Mouse (Mus musculus): ENCODE results near the gene Acoxl.

Acoxl gene

DNA sequence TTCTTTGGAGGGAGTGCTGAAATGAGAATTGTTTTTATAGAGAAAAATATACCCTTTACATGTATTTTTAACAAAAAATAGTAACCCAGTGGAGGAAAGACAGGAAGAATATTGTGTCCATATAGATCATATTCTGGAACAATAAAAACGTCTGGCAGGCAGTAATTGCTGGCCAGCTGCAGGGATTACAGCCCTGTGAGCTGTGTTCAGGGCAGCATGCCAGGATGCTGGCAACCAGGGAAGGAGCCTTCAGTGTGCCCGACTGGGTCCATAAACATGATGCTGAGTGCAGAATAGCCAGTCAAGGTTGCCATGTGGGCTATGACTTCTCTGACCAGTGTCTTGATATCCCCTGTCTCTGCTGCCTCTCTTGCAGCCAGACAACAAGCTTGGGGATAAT lies 122.5 kb downstream of the Acoxl start:
- no peak for DNase-seq

DNA sequence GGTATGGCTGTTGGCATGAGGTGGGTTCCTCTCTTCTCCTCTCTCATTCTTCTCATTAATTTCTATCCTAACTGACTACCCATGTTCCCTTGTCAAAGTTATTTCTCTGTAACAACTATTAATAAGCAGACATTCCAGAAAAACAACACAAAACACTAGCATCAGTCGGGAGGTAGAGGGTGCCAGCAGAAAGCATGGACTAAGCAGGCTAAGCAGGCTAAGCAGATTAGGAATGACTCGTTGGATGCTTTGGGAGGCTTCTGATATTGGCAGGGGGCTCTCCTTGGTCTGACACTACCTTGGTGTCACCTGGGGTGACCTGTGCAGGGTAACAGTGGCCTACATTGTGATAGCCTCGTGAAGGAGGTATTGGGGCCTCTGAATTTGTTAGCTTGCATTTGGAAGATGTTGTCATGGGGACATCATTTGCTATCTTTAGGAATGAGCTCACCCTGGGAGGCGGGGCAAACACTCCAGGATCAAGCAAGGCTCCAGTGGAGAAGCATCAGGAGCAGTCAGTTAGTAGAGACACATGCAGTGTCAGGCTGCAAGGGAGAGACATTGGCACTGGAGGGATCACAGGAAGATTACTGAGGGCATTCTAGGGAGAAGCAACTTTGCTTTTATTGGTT lies 123.2 kb downstream of the Acoxl start:
- DNase-seq, result no peak

- no peak for DNase-seq
These were observed 130.3 kb downstream of the Acoxl start for GRCm38 (mm10) chr2:127968944-127969343.

DNA sequence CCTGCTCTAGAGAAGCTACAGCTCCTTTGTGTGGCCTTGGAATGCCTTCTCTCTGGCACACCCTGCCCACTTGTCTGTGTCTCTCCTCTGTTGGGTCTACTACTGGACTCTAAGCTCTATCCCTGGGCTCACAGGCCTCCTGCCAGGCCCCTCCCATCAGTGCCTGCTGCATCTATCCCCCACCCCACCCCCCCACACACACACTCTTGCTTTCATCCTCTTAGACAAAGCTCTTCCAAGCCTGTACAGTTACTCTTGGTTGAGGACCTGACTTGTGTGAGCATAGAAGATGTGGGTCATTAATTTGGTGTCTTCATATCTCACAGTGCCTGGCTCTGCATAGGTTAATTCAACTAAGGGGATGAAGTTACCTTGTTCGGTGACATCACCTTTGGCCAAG lies 137.6 kb downstream of the Acoxl start:
- no peak for DNase-seq

DNA sequence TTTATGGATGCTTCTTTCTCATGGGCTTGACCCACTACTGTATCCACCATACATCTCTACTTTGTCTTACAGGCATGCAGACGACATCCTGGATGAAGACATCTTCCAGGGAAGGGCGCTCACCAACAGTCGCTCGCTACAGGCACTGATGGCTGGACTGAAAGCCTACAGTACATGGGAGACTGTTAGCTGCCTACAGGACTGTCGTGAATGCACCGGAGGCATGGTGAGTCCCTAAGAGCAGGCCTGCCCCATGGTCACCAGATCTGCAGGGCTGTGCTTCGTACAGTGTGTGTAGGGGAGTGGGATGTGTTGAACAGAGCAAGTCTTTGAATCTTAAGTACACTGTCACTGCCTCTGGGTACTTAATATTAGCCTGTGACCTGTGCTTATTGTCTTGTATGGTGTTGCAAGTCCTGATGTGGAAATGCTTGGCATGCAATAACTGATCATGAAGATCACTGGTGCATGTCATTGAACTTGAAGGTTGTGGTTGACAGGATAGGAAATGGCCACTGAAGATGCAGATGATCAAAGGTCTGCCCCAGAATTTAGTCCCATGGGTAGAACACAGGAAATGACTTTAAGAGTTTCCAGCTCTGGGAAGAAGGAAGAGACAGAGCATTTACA lies 140.0 kb downstream of the Acoxl start:
- DNase-seq, result no peak

DNA sequence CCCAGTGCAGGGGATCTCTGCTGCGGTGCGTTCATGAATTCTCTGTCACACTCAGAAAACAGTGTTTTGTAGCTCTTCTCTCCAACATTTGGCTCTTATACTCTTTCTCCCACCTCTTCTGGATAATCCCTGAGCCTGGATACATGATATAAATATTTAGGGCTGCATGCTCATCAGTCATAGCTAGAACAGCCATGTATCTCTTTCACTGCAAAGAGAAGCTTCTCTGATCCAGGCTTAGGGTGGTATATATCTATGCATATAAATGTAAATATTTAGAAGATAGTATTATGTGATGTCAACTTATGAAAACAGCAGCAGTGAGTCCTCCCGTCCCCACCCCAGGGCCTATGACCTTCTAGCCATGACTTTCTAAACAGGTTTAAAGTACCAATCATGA lies 143.9 kb downstream of the Acoxl start:
- DNase-seq, result no peak

DNA sequence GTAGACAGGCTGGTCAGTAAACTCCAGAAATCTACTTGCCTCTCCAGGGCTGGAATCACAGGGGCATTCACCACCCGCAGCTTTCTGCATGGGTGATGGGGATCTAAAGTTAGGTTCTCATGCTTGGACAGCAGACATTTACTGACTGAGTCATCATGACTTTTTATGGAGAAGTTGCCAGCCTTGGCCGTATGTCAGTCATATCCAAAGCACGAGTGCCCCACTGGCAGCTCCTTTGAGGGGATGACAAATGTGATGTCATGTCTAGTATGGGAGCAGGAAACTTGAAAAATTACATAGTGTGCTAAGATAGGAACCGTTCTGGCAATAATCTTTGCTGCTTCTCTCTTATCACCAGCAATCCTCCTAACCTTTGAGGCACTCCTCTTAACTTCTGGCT lies 144.6 kb downstream of the Acoxl start:
- DNase-seq, result no peak

DNA sequence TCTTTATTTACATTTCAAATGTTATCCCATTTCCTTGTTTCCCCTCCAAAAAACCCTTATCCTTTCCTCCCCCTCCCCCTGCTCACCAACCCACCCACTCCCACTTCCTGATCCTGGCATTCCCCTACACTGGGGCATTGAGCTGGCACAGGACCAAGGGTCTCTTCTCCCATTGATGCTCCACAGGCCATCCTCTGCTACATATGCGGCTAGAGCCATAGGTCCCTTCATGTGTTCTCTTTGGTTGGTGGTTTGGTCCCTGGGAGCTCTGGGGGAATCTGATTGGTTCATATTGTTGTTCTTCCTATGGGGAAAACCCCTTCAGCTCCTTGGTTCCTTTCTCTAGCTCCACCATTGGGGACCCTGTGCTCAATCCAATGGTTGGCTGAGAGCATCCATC lies 145.3 kb downstream of the Acoxl start:
- no peak for DNase-seq

GRCm38 (mm10) chr2:127987706-127988105 lies 149.0 kb downstream of the Acoxl start:
- DNase-seq, result no peak

- DNase-seq, result no peak
These were observed 152.3 kb downstream of the Acoxl start for GRCm38 (mm10) chr2:127990856-127991479.

- no peak for DNase-seq
These were observed 153.0 kb downstream of the Acoxl start for GRCm38 (mm10) chr2:127991656-127992055.

DNA sequence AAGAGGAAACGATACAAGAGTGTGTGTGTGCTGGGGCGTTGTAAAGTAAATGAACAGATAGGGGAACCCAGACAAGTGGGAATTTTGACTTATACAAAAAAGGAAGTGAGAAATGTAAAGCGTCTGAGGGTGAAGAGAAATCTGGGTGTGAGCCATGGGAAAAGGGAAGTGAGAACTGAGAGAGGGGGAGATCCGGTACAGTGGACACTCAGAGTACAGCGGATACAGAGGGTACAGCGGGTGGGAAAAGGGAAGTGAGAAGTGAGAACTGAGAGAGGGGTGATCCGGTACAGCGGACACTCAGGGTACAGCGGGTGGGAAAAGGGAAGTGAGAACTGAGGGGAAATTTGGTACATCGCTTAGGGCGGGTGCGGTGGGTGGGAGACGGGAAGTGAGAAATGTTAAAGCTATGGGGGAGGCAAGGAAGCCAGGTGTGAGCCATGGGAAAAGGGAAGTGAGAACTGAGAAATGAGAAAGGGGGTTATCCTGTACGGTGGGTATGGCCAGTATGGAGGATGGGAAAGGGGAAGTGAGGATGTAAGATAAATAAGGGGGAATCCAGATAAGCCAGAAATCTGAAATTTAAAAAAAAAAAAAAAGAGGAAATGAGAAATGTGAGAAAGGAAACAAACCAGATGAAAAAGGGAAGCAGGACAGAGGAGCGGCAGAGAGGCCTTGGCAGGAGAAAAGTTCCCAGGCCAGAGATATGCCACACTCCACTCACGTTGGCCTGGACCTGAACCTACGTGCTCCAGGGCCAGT lies 170.2 kb downstream of the Acoxl start:
- DNase-seq, result no peak

- no peak for DNase-seq
These were observed 175.9 kb downstream of the Acoxl start for GRCm38 (mm10) chr2:128014613-128015012.

- no peak for DNase-seq
These were observed 176.9 kb downstream of the Acoxl start for GRCm38 (mm10) chr2:128015602-128016001.

- DNase-seq, result no peak
These were observed 181.6 kb downstream of the Acoxl start for GRCm38 (mm10) chr2:128020039-128020907.

DNA sequence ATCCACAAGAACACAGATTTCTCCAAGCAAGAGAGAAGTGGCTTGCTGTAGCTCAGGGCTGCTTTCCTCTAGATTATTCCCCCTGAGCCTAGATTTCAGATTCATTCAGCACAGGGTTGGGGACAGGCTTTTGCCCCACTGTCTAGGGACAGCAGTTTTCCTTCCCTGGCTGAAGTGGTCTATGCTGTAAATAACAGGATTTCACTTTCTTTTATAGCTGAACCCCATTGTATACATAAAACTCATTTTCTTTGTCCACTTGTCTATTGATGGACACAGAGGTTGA lies 182.2 kb downstream of the Acoxl start:
- DNase-seq, result no peak

GRCm38 (mm10) chr2:128023855-128024254 lies 185.2 kb downstream of the Acoxl start:
- no peak for DNase-seq

DNA sequence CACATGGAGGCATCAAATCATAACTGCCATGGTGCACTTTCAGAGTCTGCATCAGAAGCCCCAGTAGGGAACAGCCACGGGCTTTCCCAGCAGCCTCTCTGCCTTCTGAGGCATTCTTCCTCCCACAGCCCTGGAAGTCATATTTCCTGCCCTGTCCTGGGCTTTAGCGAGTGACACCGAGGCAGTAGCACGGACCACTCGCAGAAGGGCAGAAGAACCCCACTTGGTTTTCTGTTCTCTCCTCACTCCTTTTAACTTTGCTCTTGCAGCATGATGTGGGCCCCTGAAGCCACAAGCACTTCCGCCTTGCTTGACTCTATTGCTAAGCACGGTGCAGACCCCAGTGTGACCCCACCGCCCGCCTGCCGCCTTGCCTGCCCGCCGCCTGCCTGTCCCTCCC lies 189.0 kb downstream of the Acoxl start:
- DNase-seq, result peak; percentile 68

GRCm38 (mm10) chr2:128029968-128030367 lies 191.3 kb downstream of the Acoxl start:
- DNase-seq, result no peak

DNA sequence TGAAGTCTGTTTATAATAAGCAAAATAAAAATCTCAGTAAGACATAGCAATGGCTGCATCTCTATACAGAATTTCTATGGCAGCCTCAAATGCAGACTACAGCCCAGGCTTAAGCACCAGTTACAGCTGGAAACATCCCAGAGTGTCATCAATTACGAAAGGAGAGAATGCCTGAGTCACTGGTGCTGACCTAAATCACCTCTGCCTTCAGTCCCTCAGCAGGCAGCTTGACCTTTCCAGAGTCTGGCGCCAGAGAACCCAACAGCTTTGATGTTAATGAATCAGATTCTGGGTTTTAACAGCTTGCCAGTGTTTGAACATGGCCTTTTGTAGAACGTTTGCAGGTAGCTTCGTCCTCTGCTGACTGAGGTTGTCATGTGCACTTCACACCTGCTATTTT lies 193.4 kb downstream of the Acoxl start:
- no peak for DNase-seq

GRCm38 (mm10) chr2:128033503-128033902 lies 194.8 kb downstream of the Acoxl start:
- DNase-seq, result no peak

DNA sequence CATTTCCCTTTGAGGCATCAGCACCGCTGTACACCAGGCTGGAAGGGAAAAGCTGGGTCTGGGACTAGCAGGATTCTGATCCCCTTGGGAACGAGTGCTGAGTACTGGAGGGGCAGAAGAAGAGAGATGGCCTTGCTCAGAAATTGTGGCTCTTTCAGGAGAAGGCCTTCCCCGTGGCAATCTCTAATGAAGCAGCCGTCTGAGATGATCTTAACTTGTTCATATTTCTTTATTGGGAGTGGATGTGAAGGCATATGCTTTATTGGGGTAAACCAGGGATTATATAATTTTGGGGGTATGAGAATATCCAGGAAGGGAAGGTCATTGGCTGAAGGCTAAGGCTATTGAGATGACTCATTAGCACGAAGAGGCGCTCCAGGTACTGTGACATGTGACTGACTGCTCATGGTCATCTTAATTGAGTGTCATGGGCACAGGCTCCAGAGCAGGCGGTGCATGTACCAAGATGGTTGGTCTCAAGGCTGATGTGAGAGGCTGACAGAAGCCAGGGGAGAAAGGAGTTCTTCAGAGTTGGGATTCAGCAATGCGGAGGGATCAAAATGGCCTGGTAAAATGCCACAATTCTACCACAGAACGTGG lies 195.5 kb downstream of the Acoxl start:
- no peak for DNase-seq
